Mouse (Mus musculus) layer of hippocampus, adult 9-10 months (tissue): ENCODE measurements at regions not wholly inside any gene's neighbourhood (a gene's known extent, or its start where the extent isn't known, plus 50 kb on each side); places are given as distances from the start of the nearest gene placed in this dataset.
A peak's percentile ranks its signal among the peaks of the same experiment; 100 is the strongest.
"Not testable (repeated sequence)": the region's sequence is repeated elsewhere in the genome, so short reads cannot be mapped to it uniquely, and the experiment has no call there.

Experiments used
- DNase-seq: peaks from one replicate; pipeline ENCODE4 v3.0.0; 2022; ENCODE audit warnings: low spot score

DNA sequence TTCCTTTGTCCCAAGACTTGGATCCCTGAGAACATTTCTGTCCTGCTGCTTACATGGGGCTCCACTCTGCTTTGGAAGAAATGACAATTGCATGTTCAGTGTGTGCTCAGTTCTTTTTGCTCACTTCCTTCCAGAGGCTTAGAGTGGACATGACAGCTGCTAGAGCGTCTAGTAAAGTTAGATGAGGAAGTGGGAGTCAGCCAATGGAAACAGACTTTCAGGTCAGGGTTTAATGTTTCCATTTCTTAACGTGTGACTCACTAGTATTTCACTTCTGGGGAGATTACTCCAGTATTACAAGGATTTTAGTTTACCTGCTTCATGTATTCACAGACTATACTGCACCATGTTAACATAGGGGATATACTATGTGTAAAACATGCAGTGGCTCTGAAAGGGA, 759.3 kb upstream of the Gm38303 start:
- DNase-seq = no peak

DNA sequence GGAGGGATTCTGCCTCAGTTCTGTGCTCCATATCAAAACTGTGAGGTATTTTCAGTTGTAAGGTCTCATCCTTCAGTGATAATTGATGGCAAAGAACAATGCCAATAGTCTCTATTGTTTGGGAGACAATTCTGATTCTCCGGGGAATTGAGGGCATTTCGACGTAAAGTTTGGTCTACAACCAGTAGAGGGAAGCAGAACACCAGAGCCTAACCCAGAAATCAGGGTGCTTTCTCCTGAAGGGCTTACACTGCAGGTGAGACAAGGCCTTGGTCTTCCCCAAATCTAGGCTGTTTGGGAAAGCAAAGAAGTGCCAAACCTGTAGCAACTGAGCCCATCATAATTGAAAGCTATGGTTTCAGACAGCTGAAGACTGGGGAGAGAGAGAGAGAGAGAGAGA, 758.7 kb upstream of the Gm38303 start:
- DNase-seq = no peak

DNA sequence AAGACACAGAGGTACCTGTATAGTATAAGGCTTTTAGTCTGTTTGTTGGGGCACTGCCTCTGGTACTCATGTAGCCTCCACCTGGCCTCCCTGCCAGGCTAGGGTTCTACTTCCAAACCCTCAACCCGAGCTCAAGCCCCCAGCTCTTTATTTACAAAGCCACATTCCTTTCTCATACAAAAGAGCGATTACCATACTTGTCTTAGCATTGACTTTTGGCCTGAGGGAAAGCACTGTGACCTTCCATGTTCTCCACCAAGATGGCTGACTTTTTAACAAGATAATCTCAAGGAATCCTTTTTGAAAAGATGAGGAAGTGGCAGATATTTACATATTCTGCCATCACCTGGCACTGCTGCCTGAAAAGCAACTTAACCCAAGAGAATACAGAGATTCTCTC, 747.8 kb upstream of the Gm38303 start:
- DNase-seq = no peak

DNA sequence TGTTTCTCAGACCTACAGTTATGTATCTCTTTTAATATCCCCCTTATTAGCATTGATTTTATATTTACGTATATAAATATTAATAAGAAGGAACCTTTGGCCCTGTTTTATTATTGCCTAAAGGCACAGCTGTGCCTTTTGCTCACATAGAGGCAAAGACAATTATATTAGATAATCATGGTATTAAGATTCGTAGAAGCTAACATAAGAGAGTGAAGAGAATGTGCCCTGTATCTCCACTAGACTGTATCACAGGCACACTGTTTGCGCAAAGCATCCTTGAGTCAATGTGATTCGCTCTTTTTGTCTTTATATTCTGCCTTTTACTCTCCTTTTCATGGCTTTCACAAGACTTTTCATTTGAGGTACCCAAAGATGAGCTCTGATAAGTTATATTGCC, 738.5 kb upstream of the Gm38303 start:
- DNase-seq = no peak

DNA sequence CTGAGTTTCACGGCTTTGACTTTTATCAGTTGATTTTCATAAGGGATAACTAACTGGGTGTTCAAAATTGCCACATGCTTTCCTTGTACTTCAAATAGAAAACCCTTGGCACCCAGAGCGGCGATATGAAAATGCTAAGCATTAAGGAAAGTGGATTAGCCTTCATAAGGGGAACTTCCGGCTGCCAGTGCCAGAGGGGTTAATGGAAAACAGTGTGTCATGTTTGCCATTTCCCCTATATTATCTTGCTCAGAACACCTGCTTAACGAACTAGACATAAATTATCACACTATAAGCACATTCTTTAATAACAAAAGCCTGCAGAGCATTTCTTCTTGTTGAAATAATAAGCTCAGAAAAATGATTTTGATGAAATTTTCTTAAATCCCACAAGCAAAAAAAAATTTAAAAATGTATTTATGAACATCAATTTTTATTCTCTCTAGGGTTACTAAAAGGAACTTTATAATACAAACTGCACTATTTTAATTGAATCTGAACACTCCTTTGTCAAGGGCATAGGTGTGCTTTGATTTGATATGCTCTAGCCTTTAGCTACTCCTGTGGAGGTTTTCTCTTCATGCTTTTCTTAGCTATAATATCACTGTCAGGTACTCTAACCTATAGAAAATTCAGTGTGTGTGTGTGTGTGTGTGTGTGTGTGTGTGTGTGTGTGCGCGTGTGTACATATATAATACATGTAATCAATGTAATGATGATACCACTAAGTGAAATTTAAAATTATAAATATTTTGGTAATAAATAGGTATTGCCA, 699.7 kb upstream of the Gm38303 start:
- no peak for DNase-seq

DNA sequence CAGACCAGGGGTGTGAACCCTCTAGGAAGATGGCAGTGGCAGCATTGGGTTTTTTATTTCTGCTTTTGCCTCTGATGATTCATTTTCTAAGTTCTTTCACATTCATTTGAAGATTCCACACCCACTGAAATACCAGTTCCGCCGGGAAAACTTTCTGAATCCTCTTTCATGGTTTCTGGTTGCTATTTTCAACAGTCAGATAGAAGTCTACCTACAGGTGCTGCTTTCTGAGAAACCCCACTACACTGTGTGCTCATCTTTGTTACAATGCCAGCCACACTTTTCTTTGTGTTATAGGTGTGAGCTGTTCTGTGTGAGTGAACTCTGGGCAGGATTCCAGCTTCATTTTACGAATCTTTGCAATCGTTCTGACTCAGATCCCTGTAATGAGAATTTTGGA, 694.5 kb upstream of the Gm38303 start:
- DNase-seq = no peak

DNA sequence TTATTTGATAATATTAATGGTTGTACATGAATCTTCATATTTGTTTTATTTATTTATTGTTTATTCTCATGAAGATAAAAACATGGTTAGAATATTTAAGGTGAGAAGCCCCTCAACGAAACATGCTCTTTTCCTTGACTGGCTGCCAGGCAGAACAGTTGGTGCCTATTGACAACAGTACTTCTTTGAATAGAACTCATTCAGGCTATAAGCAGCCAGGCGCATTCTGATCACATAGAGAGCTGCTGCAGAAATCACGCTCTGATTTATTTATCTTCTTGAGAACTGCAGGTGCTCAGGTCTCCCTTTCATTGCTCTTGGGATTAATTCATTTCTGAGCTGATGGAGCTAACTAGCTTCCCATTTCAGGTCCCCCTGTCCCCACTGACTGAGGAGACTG, 688.9 kb upstream of the Gm38303 start:
- DNase-seq = no peak

DNA sequence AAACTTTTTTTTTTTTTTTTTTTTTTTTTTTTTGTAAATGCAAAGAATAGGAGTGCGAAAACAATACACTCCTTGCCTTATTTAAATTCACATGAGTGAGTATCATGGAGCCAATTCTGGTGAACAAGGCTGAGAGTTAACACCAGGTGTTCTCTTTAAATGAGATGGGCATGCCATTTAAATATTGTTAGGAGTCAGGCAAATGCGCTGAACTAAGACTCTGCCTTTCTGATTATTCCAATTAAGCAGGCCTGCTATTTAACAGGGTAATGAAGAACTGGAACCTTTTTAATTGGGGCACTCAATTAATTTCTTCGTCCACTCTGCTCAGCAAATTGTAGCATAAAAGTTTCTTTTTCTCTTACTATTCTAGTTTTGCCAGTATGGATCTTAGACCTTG, 684.6 kb upstream of the Gm38303 start:
- no peak for DNase-seq

DNA sequence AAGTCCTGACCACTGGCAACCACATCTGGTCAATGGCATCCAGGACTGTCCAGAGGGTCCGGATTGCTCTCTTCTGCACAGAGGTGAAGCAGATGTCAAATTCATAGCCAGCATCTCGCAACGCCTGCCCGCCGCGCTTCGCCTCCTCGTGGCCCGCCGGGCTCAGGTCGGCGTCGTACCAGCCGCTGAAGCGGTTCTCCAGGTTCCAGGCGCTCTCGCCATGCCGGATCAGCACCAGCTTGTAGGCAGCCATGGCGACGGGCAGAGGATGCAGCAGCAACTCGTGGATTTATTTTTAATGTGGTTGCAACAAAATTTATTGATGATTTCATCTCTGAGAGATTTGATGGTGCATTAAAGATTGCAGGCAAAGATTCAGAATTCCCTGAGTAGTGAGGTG, 679.4 kb upstream of the Gm38303 start:
- DNase-seq = not testable (repeated sequence)

DNA sequence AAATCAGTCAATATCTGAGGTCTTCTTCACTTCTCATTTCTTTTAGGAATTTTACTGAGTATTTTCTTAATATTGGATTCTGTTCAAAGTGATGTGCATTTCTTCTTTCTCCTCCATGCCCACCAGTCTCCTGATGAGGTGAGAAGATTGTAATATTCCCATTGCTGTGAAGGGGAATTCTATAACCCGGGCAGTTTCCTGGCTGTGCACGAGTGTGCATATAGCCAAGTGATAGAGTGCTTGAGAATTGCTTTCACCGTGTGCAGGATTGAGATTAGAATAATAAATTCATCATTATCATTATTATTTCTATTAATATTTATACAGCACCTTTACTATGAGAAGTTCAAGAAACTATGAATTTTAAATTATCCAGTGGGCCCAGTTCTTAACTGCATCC, 671.9 kb upstream of the Gm38303 start:
- DNase-seq = no peak

DNA sequence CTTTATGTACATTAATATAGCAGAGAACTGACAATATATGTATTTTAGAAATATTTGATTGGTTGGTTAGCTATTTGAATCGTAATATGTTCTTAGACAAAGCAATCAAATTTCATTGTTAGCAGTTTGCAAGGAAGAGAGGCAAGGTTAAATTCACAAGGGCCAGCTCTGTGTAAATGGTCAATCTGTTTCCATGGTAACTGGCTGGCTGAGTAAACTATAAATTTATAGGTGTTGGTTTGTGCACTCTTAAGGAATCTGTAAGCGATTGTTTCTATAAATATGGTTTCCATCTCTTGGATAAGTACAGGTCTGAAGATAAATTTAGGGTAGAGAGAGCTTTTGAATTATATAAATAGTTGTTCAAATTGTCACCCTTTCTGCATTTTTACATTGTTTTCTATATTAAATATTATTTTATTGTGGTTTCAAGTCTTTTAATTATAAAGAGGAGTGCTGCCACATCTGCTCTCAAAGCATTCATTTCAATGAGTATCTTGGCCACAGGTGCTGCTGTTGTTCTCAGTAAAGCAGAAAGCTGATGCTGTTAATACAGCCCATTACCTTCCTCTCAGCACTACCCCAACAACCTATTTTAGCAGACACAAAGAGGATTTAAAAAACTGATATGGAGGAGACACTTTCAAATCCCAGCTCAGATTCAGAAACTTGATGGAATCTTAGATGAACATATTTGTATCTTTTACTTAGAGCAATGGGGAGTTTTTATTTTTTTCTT, 671.2 kb upstream of the Gm38303 start:
- no peak for DNase-seq

DNA sequence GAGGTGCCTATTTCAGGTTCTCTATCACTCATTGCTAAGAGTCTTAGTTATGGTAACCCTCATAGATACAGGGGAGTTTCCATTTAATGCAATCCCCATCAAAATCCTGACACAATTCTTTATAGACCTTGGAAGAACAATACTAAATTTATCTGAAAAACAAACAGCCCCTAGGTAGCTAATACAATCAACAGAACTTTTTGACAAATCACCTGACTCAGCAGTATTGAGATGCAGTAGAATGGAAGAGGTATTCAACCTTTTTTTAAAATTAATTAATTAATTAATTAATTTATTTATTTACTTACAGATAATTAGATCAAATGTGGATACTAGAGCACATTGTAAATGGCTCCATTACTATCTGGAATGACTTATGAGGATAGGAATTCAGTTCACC, 643.5 kb upstream of the Gm38303 start:
- no peak for DNase-seq

DNA sequence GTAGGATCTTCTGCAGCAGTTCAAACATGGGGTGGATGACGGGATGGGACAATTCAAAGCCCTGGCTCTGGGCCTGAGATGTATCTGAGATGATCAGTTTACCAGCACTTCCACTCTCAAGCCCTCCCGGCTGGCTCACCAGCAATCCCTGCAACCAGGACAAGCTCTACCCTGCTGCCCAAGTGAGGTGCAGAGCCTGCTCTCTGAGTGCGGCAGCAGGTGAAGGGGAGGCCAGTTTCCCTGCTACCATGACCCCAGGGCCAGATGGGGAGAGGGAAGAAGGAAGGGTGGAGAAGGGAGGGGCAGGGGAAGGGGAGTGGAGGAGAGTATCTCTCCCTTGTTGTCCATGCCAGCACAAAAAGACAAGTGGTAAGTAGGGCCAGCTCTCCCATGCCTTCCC, 638.9 kb upstream of the Gm38303 start:
- no peak for DNase-seq

DNA sequence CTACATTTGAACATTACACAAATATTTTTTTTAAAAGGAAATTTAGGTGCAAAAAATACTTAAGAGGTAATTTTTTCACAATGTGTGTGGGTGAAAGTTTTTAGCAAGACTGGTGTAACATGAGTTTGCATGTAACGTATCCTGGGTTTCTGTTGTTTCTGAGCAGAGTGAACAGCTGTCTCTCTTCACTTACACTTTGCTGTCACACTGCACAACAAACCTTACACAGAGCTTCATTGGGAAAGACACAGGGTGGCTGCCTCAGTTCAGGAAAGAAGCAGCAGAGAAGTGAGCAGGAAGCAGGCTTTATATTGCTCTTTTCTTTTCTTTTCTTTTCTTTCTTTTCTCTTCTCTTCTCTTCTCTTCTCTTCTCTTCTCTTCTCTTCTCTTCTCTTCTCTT, 617.1 kb upstream of the Gm38303 start:
- DNase-seq = no peak

DNA sequence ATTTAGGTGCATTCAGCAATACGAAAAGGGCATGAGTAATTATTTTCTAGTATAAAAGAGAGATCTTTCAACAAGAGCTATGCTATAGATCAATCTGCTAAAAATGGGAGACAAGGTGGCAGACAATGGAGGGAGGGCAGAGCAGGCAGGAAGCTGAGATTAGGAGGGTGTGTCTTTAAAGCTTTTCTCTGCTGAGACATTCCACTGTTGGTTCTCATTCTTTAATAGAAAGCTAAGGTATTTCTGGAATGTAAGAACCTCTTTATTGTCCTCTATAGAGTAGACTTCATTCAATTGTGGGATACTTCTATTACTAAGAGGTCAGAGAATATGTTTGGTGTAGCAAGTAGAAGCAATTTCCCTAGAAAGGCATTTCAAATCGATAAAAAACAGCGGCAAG, 581.6 kb upstream of the Gm38303 start:
- DNase-seq = no peak

DNA sequence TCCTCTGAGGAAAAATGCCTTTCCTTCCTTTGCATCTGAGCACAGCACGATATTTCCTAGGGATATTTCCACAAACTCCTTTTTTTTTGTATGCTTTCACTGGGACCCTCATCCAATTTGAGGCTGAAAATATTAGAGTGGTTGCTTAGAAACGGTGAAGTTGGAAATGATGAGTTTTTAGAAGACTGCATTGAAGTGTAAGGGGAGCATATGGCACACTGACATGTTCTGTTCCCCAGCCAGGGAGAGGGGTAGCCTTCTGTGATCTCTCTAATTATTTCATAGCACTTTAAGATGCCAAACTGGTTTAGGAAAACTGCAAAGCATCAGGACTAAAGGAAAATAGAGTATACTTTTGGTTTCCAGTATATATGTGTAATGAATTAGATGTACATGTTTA, 556.5 kb upstream of the Gm38303 start:
- DNase-seq = peak; percentile 37
